Comparison of ENCODE assay signal across 20 mouse cellular contexts in the genomic region with DNA sequence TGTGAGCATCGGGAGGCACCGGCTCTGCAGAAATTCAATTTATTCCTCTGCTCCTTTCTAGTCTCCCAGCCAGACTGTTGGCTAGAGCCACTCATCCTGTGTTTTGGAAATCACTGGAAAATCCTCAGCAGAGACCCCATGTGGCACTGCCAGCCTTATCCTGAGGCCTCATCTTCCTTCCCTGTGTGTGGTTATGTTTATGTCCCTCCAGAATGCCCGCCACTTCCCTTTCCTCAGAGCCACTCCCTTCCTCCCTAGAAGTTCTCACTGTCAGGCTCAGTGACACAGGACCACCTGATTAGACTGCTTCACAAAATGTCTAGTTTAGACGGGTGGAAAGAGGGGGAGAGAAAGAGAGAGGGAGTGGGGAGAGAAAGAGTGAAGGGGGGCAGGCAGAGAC.
DNase-seq lines count a peak whose midpoint lies in the region; ATAC-seq and TF ChIP-seq lines count a peak whose summit lies in the region.
"Had no signal": no experiment of that assay in that cellular context is flagged by ENCODE, and none has a peak within 500 bp of the region (broad histone marks: within the 10 kb centered on the region; RNA-seq: fewer than 3 reads in every experiment).

No protein-coding gene starts in this region.

- no peaks in the 10 kb centered on the region for H3K9me3 ChIP-seq in kidney, embryonic 15.5 days (replicated peaks)
- H3K9me3 ChIP-seq in kidney, embryonic 14.5 days (ENCODE audit: control insufficient read depth, low read length), result no peaks in the 10 kb centered on the region
- no peaks in the 10 kb centered on the region for H3K9me3 ChIP-seq in MEL (replicated peaks; ENCODE audit: insufficient read depth, low read length)
- H3K9me3 ChIP-seq in forebrain, embryonic 11.5 days (ENCODE audit: control insufficient read depth, low read length), result no peaks in the 10 kb centered on the region
- H3K9me3 ChIP-seq: forebrain, embryonic 13.5 days; hindbrain, embryonic 12.5 days; midbrain, embryonic 12.5 days; stomach, embryonic 15.5 days had no signal

- no peaks in the 10 kb centered on the region for H3K27me3 ChIP-seq in kidney, embryonic 15.5 days
- no peaks in the 10 kb centered on the region for H3K27me3 ChIP-seq in kidney, embryonic 14.5 days (ENCODE audit: control insufficient read depth, insufficient read depth, low read length)
- no peaks in the 10 kb centered on the region for H3K27me3 ChIP-seq in MEL (ENCODE audit: control insufficient read depth in 1 of 2, insufficient read depth in 2 of 2, low read length in 2 of 2)
- no peaks in the 10 kb centered on the region for H3K27me3 ChIP-seq in forebrain, embryonic 11.5 days (ENCODE audit: control insufficient read depth, insufficient read depth, low read length)
- H3K27me3 ChIP-seq: forebrain, embryonic 13.5 days; hindbrain, embryonic 12.5 days; midbrain, embryonic 12.5 days; Patski; stomach, embryonic 15.5 days had no signal

- WGBS in kidney, embryonic 15.5 days, result 43% methylated on average over 4 of the region's 4 CpGs
- WGBS in kidney, embryonic 14.5 days, result 54% methylated on average over 4 of the region's 4 CpGs
- 57% methylated on average over 4 of the region's 4 CpGs for WGBS in forebrain, embryonic 11.5 days

- H3K4me1 ChIP-seq in kidney, embryonic 15.5 days, result peaks cover 22% of the 10 kb centered on the region
- H3K4me1 ChIP-seq in kidney, embryonic 14.5 days (ENCODE audit: control insufficient read depth, insufficient read depth, low read length), result peaks cover 10% of the 10 kb centered on the region; the same call in 1 of the 2 replicates
- peaks cover 0 to 4% of the 10 kb centered on the region in 2 experiments; a peak in 1 of 4 replicates for H3K4me1 ChIP-seq in MEL (ENCODE audit: control insufficient read depth in 1 of 2, insufficient read depth in 2 of 2, low read length in 2 of 2)
- no peaks in the 10 kb centered on the region for H3K4me1 ChIP-seq in forebrain, embryonic 11.5 days (replicated peaks; ENCODE audit: control insufficient read depth, insufficient read depth, low read length)
- H3K4me1 ChIP-seq: forebrain, embryonic 13.5 days; stomach, embryonic 15.5 days had no signal

- no peak for TF ChIP-seq POLR2A in MEL (IDR thresholded peaks at IDR 0.05; ENCODE audit: control insufficient read depth in 1 of 2, insufficient read depth in 1 of 2, low read depth in 1 of 2, low read length in 2 of 2, poor library complexity in 1 of 2)

- H3K79me2 ChIP-seq in MEL (ENCODE audit: control insufficient read depth, insufficient read depth, low read length, poor library complexity), result no peaks in the 10 kb centered on the region

- no peak overlapping the region for H3K9ac ChIP-seq in kidney, embryonic 15.5 days
- H3K9ac ChIP-seq in kidney, embryonic 14.5 days (ENCODE audit: low read depth, low read length), result no peak overlapping the region
- no peak overlapping the region for H3K9ac ChIP-seq in MEL (ENCODE audit: control insufficient read depth, low read depth, low read length, poor library complexity, severe bottlenecking)
- no peak overlapping the region for H3K9ac ChIP-seq in forebrain, embryonic 11.5 days (ENCODE audit: low read length)
- H3K9ac ChIP-seq: forebrain, embryonic 13.5 days; hindbrain, embryonic 12.5 days; liver, embryonic 14.5 days; midbrain, embryonic 12.5 days; stomach, embryonic 15.5 days had no signal

- DNase-seq in MEL (ENCODE audit: low read depth, low spot score), result peak; percentile 44
- peak; percentile 36 to 52 for DNase-seq in lung, postnatal 4 days
- DNase-seq in forebrain, embryonic 11.5 days (ENCODE audit: low spot score), result no peak
- DNase-seq in layer of hippocampus, postnatal 25 days (ENCODE audit: extremely low spot score in 1 of 2, low spot score in 1 of 2), result no peak
- DNase-seq: adrenal gland, adult 8-10 months; gastrocnemius, postnatal 14 days; heart, postnatal 14 days; kidney, adult 18-20 months; thymus, adult 18-20 months; thymus, postnatal 4 days had no signal

- no peaks in the 10 kb centered on the region for H3K36me3 ChIP-seq in kidney, embryonic 15.5 days
- H3K36me3 ChIP-seq in kidney, embryonic 14.5 days (ENCODE audit: control insufficient read depth, insufficient read depth, low read length), result no peaks in the 10 kb centered on the region
- H3K36me3 ChIP-seq in MEL (ENCODE audit: control insufficient read depth in 1 of 2, insufficient read depth in 2 of 2, low read length in 2 of 2), result no peaks in the 10 kb centered on the region
- no peaks in the 10 kb centered on the region for H3K36me3 ChIP-seq in forebrain, embryonic 11.5 days (ENCODE audit: control insufficient read depth, insufficient read depth, low read length)
- H3K36me3 ChIP-seq: hindbrain, embryonic 12.5 days; midbrain, embryonic 12.5 days; stomach, embryonic 15.5 days had no signal

- no peak overlapping the region for H3K4me3 ChIP-seq in kidney, embryonic 15.5 days (replicated peaks)
- no peak overlapping the region for H3K4me3 ChIP-seq in kidney, embryonic 14.5 days (ENCODE audit: low read length)
- H3K4me3 ChIP-seq in MEL (ENCODE audit: control insufficient read depth in 1 of 2, insufficient read depth in 1 of 2, low read depth in 2 of 2, low read length in 2 of 2), result no peak overlapping the region
- no peak overlapping the region for H3K4me3 ChIP-seq in forebrain, embryonic 11.5 days (ENCODE audit: low read depth, low read length)
- H3K4me3 ChIP-seq: forebrain, embryonic 13.5 days; hindbrain, embryonic 12.5 days; midbrain, embryonic 12.5 days; stomach, embryonic 15.5 days had no signal

- TF ChIP-seq EP300 in MEL (IDR thresholded peaks at IDR 0.05; ENCODE audit: low read depth in 1 of 2, low read length in 2 of 2), result no peak; a peak in 1 of 4 replicates

- TF ChIP-seq RAD21 in MEL (IDR thresholded peaks at IDR 0.05; ENCODE audit: low read depth, low read length), result no peak

- no peak overlapping the region for H3K27ac ChIP-seq in kidney, embryonic 15.5 days
- H3K27ac ChIP-seq in kidney, embryonic 14.5 days (ENCODE audit: low read depth, low read length), result no peak overlapping the region
- H3K27ac ChIP-seq in MEL (ENCODE audit: control insufficient read depth, low read depth, low read length), result no peak overlapping the region
- no peak overlapping the region for H3K27ac ChIP-seq in forebrain, embryonic 11.5 days (ENCODE audit: low read depth, low read length)
- H3K27ac ChIP-seq: forebrain, embryonic 13.5 days; hindbrain, embryonic 12.5 days; liver, embryonic 14.5 days; macrophage; midbrain, embryonic 12.5 days; stomach, embryonic 15.5 days had no signal

- no peak for TF ChIP-seq CTCF in MEL (IDR thresholded peaks at IDR 0.05 in 2 of 3, conservative IDR thresholded peaks at IDR 0.05 in 1 of 3; ENCODE audit: control insufficient read depth in 1 of 3, insufficient read depth in 1 of 3, low read depth in 2 of 3, low read length in 3 of 3, poor library complexity in 1 of 3, severe bottlenecking in 1 of 3)

- peak; percentile 66 for ATAC-seq in kidney, embryonic 15.5 days (replicated peaks; ENCODE audit: low FRiP score)
- no peak; the same call in 1 of the 2 replicates for ATAC-seq in kidney, embryonic 14.5 days (ENCODE audit: low FRiP score, low TSS enrichment)
- peak; percentile 92 for ATAC-seq in granulocyte monocyte progenitor cell, adult 5-6 weeks (replicated peaks; ENCODE audit: poor library complexity, severe bottlenecking)
- ATAC-seq in forebrain, embryonic 11.5 days (replicated peaks; ENCODE audit: low FRiP score), result no peak
- ATAC-seq: forebrain, embryonic 13.5 days; Patski had no signal

- H3K4me2 ChIP-seq in kidney, embryonic 15.5 days, result no peak overlapping the region
- H3K4me2 ChIP-seq in kidney, embryonic 14.5 days (replicated peaks; ENCODE audit: low read depth, low read length), result no peak overlapping the region
- no peak overlapping the region for H3K4me2 ChIP-seq in forebrain, embryonic 11.5 days (ENCODE audit: low read depth, low read length, severe bottlenecking)
- H3K4me2 ChIP-seq: forebrain, embryonic 13.5 days; hindbrain, embryonic 12.5 days; midbrain, embryonic 12.5 days; stomach, embryonic 15.5 days had no signal

TF ChIP-seq in MEL, 35 proteins besides CTCF, POLR2A, EP300 and RAD21:
- no peak for TF ChIP-seq TAL1 (IDR thresholded peaks at IDR 0.05; ENCODE audit: low read length)
- TF ChIP-seq MXI1 (IDR thresholded peaks at IDR 0.05; ENCODE audit: low read depth, low read length), result no peak
- TF ChIP-seq CHD1 (IDR thresholded peaks at IDR 0.05; ENCODE audit: low read depth, low read length), result no peak
- TF ChIP-seq POLR2AphosphoS5 (IDR thresholded peaks at IDR 0.05; ENCODE audit: borderline replicate concordance, low read depth, low read length), result no peak
- no peak for TF ChIP-seq USF1 (IDR thresholded peaks at IDR 0.05; ENCODE audit: low read depth, low read length)
- no peak for TF ChIP-seq JUND (IDR thresholded peaks at IDR 0.05; ENCODE audit: low read depth, low read length)
- TF ChIP-seq GABPA (IDR thresholded peaks at IDR 0.05; ENCODE audit: low read depth, low read length), result no peak
- TF ChIP-seq ZMIZ1 (IDR thresholded peaks at IDR 0.05; ENCODE audit: low read depth, low read length), result no peak
- TF ChIP-seq ZNF384 (IDR thresholded peaks at IDR 0.05; ENCODE audit: low read depth, low read length), result no peak
- TF ChIP-seq KAT2A (conservative IDR thresholded peaks at IDR 0.05; ENCODE audit: low read depth, low read length), result no peak
- no peak for TF ChIP-seq POLR2AphosphoS2 (IDR thresholded peaks at IDR 0.05; ENCODE audit: low read length)
- TF ChIP-seq TBP (IDR thresholded peaks at IDR 0.05; ENCODE audit: low read depth, low read length), result no peak
- no peak for TF ChIP-seq SMC3 (IDR thresholded peaks at IDR 0.05; ENCODE audit: low read depth, low read length)
- no peak for TF ChIP-seq HCFC1 (IDR thresholded peaks at IDR 0.05; ENCODE audit: low read depth, low read length)

Comparison
In these comparisons a context has a peak if more than half of its experiments do, and no peak if none do; other contexts are left out.
1. ATAC-seq: peak in kidney, embryonic 15.5 days (single experiment) and granulocyte monocyte progenitor cell, adult 5-6 weeks (single experiment); none in kidney, embryonic 14.5 days (single experiment) and forebrain, embryonic 11.5 days (single experiment).
2. DNase-seq: peak in MEL (single experiment) and lung, postnatal 4 days (2 of 2); none in forebrain, embryonic 11.5 days (single experiment) and layer of hippocampus, postnatal 25 days (0 of 2).